Mouse (Mus musculus): Measurements from ENCODE around the gene Tgm4. TPM values are rescaled to one million over a fixed set of nuclear protein-coding genes. Genes with fewer than 3 reads are reported as not detected.

The Tgm4 gene
- polyA plus RNA-seq, 2 experiments: 0.02 to 0.18 TPM

DNA sequence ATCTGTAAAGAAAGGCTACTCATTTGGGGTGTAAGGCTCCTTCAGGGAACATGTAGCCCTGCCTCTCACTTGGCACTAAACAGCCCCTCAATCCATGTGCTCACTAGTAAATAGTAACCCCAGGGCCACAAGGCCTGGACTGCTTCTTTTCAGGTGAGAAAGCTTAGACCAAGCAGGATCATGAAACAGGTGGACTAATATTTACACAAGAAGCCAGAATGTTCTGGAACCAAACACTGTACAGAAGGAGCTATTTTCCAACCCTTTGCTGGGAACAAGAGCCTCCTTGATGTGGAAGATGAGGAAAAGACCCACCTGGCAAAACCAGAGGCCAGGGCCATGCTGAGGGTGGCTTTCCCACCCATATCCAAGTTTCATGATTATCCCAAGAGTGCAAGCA is 68.9 kb downstream of the Tgm4 start:
- H3K36me3 ChIP-seq (replicated peaks; ENCODE audit: control insufficient read depth, insufficient read depth, low read depth): peaks cover 7% of the 10 kb centered on the region
- TF ChIP-seq CTCF (IDR thresholded peaks at IDR 0.05; ENCODE audit: low read depth) (no peak), EP300 (IDR thresholded peaks at IDR 0.05; ENCODE audit: low read depth) (no peak)
- ATAC-seq (ENCODE audit: insufficient read depth) (no peak), DNase-seq (ENCODE audit: low read depth in 3 of 3, low spot score in 3 of 3) (no peak)
- no peak overlapping the region for H3K9ac ChIP-seq (replicated peaks)
- no peak overlapping the region for H3K4me3 ChIP-seq (ENCODE audit: insufficient read depth in 1 of 2, low read depth in 2 of 2, low read length in 2 of 2)
- H3K4me1 ChIP-seq (replicated peaks; ENCODE audit: control insufficient read depth in 2 of 2, insufficient read depth in 2 of 2, low read length in 1 of 2): no peaks in the 10 kb centered on the region
- no peaks in the 10 kb centered on the region for H3K27me3 ChIP-seq (ENCODE audit: control insufficient read depth, insufficient read depth, low read length)
- no peak overlapping the region for H3K27ac ChIP-seq
- no peaks in the 10 kb centered on the region for H3K9me3 ChIP-seq (ENCODE audit: control insufficient read depth, low read length)
- H3K4me2 ChIP-seq (ENCODE audit: low read depth): no peak overlapping the region

GRCm38 (mm10) chr9:123104362-123104761 is 69.8 kb downstream of the Tgm4 start:
- no peaks in the 10 kb centered on the region for H3K9me3 ChIP-seq (ENCODE audit: control insufficient read depth, low read length)
- H3K4me2 ChIP-seq (ENCODE audit: low read depth): no peak overlapping the region
- H3K4me3 ChIP-seq (ENCODE audit: insufficient read depth in 1 of 2, low read depth in 2 of 2, low read length in 2 of 2): no peak overlapping the region
- TF ChIP-seq CTCF (IDR thresholded peaks at IDR 0.05; ENCODE audit: low read depth) (no peak), EP300 (IDR thresholded peaks at IDR 0.05; ENCODE audit: low read depth) (no peak)
- H3K27me3 ChIP-seq (ENCODE audit: control insufficient read depth, insufficient read depth, low read length): no peaks in the 10 kb centered on the region
- H3K9ac ChIP-seq (replicated peaks): no peak overlapping the region
- no peak for ATAC-seq (ENCODE audit: insufficient read depth)
- H3K4me1 ChIP-seq (replicated peaks; ENCODE audit: control insufficient read depth in 2 of 2, insufficient read depth in 2 of 2, low read length in 1 of 2): no peaks in the 10 kb centered on the region
- H3K36me3 ChIP-seq (replicated peaks; ENCODE audit: control insufficient read depth, insufficient read depth, low read depth): peaks cover 3% of the 10 kb centered on the region
- no peak for DNase-seq (ENCODE audit: low read depth in 3 of 3, low spot score in 3 of 3)
- no peak overlapping the region for H3K27ac ChIP-seq

GRCm38 (mm10) chr9:123107186-123107585 is 72.7 kb downstream of the Tgm4 start:
- ATAC-seq (ENCODE audit: insufficient read depth): no peak
- WGBS (ENCODE audit: insufficient replicate concordance): 81% methylated on average over 4 of the region's 4 CpGs

DNA sequence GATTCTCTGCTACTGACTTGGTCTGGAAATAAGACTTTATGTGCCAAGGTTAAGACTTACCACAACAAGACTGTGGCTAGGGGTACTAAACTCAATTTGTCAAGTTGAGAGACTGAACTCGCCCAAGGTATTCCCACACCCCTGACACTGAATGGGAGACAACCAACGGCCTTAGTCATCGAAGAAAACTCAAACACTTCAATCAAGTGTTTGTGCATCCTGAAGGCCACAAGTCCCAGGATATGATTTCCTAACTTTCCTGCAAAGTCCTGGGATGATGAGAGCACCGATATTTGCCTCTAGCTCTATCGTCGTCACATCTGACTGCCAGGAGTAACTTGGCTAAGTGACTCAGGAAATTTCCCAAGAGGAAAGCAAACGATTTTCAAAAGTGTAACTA is 74.7 kb downstream of the Tgm4 start:
- no peak overlapping the region for H3K27ac ChIP-seq
- no peak for DNase-seq (ENCODE audit: low read depth in 3 of 3, low spot score in 3 of 3)
- H3K4me2 ChIP-seq (ENCODE audit: low read depth): no peak overlapping the region
- no peak for ATAC-seq (ENCODE audit: insufficient read depth)
- H3K9me3 ChIP-seq (ENCODE audit: control insufficient read depth, low read length): no peaks in the 10 kb centered on the region
- 70% methylated on average over 7 of the region's 7 CpGs for WGBS (ENCODE audit: insufficient replicate concordance)
- no peak overlapping the region for H3K4me3 ChIP-seq (ENCODE audit: insufficient read depth in 1 of 2, low read depth in 2 of 2, low read length in 2 of 2)
- H3K9ac ChIP-seq (replicated peaks): no peak overlapping the region
- peaks cover 3% of the 10 kb centered on the region; the same call in 1 of the 2 replicates for H3K36me3 ChIP-seq (replicated peaks; ENCODE audit: control insufficient read depth, insufficient read depth, low read depth)
- TF ChIP-seq EP300 (IDR thresholded peaks at IDR 0.05; ENCODE audit: low read depth): no peak
- no peak for TF ChIP-seq CTCF (IDR thresholded peaks at IDR 0.05; ENCODE audit: low read depth)
- H3K27me3 ChIP-seq (ENCODE audit: control insufficient read depth, insufficient read depth, low read length): no peaks in the 10 kb centered on the region
- H3K4me1 ChIP-seq (replicated peaks; ENCODE audit: control insufficient read depth in 2 of 2, insufficient read depth in 2 of 2, low read length in 1 of 2): peaks cover 13 to 15% of the 10 kb centered on the region in 2 experiments

More at GRCm38 (mm10) chr9:123107186-123107585, 72.7 kb downstream of the Tgm4 start:
- no peaks in the 10 kb centered on the region for H3K9me3 ChIP-seq (ENCODE audit: control insufficient read depth, low read length)
- peaks cover 3% of the 10 kb centered on the region; the same call in 1 of the 2 replicates for H3K36me3 ChIP-seq (replicated peaks; ENCODE audit: control insufficient read depth, insufficient read depth, low read depth)
- no peaks in the 10 kb centered on the region for H3K27me3 ChIP-seq (ENCODE audit: control insufficient read depth, insufficient read depth, low read length)
- TF ChIP-seq CTCF (IDR thresholded peaks at IDR 0.05; ENCODE audit: low read depth) (no peak), EP300 (IDR thresholded peaks at IDR 0.05; ENCODE audit: low read depth) (no peak)
- peaks cover 7 to 9% of the 10 kb centered on the region in 2 experiments; a peak in 3 of 4 replicates for H3K4me1 ChIP-seq (replicated peaks; ENCODE audit: control insufficient read depth in 2 of 2, insufficient read depth in 2 of 2, low read length in 1 of 2)
- H3K4me2 ChIP-seq (ENCODE audit: low read depth): no peak overlapping the region
- no peak for DNase-seq (ENCODE audit: low read depth in 3 of 3, low spot score in 3 of 3)
- no peak overlapping the region for H3K27ac ChIP-seq
- H3K9ac ChIP-seq (replicated peaks): no peak overlapping the region
- no peak overlapping the region for H3K4me3 ChIP-seq (ENCODE audit: insufficient read depth in 1 of 2, low read depth in 2 of 2, low read length in 2 of 2)

DNA sequence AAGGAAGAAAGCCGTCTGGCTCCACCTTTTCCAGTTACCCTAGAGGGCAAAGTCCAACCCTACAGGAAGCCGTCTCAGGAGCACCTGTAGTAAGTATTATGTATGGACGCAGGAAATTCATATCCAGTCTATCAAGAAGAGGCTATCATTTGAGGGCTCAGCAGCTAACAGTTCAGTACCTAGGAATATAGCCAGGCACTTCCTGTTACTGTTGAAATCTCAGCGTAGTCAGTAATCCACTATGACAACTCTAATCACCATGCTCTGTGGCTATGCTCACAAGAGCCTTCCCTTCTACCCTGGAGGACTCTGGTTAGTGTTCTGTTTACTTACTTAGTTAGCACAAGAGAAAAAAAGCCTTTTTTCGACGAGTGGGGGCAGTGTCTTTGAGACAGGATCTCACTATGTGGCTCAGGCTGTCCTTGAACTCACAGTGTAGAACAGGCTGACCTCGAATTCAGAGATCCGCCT is 77.3 kb downstream of the Tgm4 start:
- Histone ChIP-seq H3K4me2 (ENCODE audit: low read depth) (peak overlapping the region; percentile 91), H3K4me1 (replicated peaks; ENCODE audit: control insufficient read depth in 2 of 2, insufficient read depth in 2 of 2, low read length in 1 of 2) (peaks cover 15 to 17% of the 10 kb centered on the region in 2 experiments), H3K9me3 (ENCODE audit: control insufficient read depth, low read length) (no peaks in the 10 kb centered on the region), H3K4me3 (ENCODE audit: insufficient read depth in 1 of 2, low read depth in 2 of 2, low read length in 2 of 2) (peak overlapping the region; percentile 68 to 78), H3K36me3 (replicated peaks; ENCODE audit: control insufficient read depth, insufficient read depth, low read depth) (no peaks in the 10 kb centered on the region; the same call in 1 of the 2 replicates), H3K9ac (replicated peaks) (peak overlapping the region; percentile 74), H3K27me3 (ENCODE audit: control insufficient read depth, insufficient read depth, low read length) (no peaks in the 10 kb centered on the region), H3K27ac (no peak overlapping the region)
- DNase-seq (ENCODE audit: low read depth in 3 of 3, low spot score in 3 of 3) (no peak), ATAC-seq (ENCODE audit: insufficient read depth) (no peak)
- TF ChIP-seq CTCF (IDR thresholded peaks at IDR 0.05; ENCODE audit: low read depth) (no peak), EP300 (IDR thresholded peaks at IDR 0.05; ENCODE audit: low read depth) (no peak)
- WGBS (ENCODE audit: insufficient replicate concordance): 27% methylated on average over 8 of the region's 8 CpGs

All from liver, embryonic 14.5 days (tissue).